Mouse (Mus musculus) ES-E14 (cell line): ENCODE measurements around the gene F8a. TPM values are rescaled to one million over a fixed set of nuclear protein-coding genes. Genes with fewer than 3 reads are reported as not detected.
"Not testable (repeated sequence)": the region's sequence is repeated elsewhere in the genome, so short reads cannot be mapped to it uniquely, and the experiment has no call there.

ENCODE experiments used
- DNase-seq: peaks from one replicate; pipeline ENCODE4 v3.0.0-alpha.2; 2013; ENCODE audit warnings: low read depth, low spot score
- H3K27ac ChIP-seq: 2 replicates; pipeline ENCODE4 v1.5.1; 2012; ENCODE audit warnings: low read depth, mild to moderate bottlenecking, low read length, moderate library complexity, mixed read lengths; ENCODE audit not compliant: poor library complexity, insufficient read depth, severe bottlenecking
- H3K36me3 ChIP-seq: 2 replicates; pipeline ENCODE4 v1.6.1; 2012; ENCODE audit warnings: mild to moderate bottlenecking, low read length, moderate library complexity, mixed read lengths; ENCODE audit not compliant: control insufficient read depth, poor library complexity, insufficient read depth, severe bottlenecking
- H3K4me1 ChIP-seq, 2 experiments: fragments of 150-350 bp in 1 of 2; sonication (generic) in 1 of 2; 2 replicates each; pipeline ENCODE4 v1.6.1; 2012; ENCODE audit warnings: low read length in 2 of 2, mild to moderate bottlenecking in 1 of 2, mixed read lengths in 1 of 2; ENCODE audit not compliant: control insufficient read depth in 2 of 2, insufficient read depth in 2 of 2, poor library complexity in 1 of 2
- H3K4me3 ChIP-seq, 2 experiments: fragments of 150-350 bp in 1 of 2; sonication (generic) in 1 of 2; 2 replicates each; pipeline ENCODE4 v1.5.1; 2012; ENCODE audit warnings: low read length in 2 of 2, low read depth in 1 of 2, mild to moderate bottlenecking in 1 of 2, mixed read lengths in 1 of 2; ENCODE audit not compliant: insufficient read depth in 1 of 2, poor library complexity in 1 of 2, severe bottlenecking in 1 of 2
- H3K9ac ChIP-seq: 2 replicates; pipeline ENCODE4 v1.6.1; 2012; ENCODE audit warnings: low read depth, mild to moderate bottlenecking, low read length, mixed read lengths; ENCODE audit not compliant: poor library complexity, insufficient read depth, severe bottlenecking
- H3K9me3 ChIP-seq: fragments of 150-350 bp; sonication (generic); 2 replicates; pipeline ENCODE4 v1.6.1; 2012; ENCODE audit warnings: low read depth, mild to moderate bottlenecking, low read length; ENCODE audit not compliant: control insufficient read depth, insufficient read depth
- ZC3H11A ChIP-seq: IDR thresholded peaks from 2 replicates; pipeline ENCODE4 v1.6.1; 2012; ENCODE audit warnings: low read depth, mild to moderate bottlenecking, inconsistent platforms, low read length, borderline replicate concordance
- in situ Hi-C, 2 experiments: fragments of 600-800 bp; cut with MboI; formaldehyde crosslinking; loops; one replicate each; pipeline ENCODE4 v1.15.1; 2025; ENCODE audit warnings: low sequenced_read_pairs in 2 of 2, inconsistent platforms in 1 of 2; ENCODE audit not compliant: unreplicated experiment in 2 of 2
- total RNA-seq: library from RNA; depleted of rRNA; stranded (reverse); fragments of 300-350 nt; gene quantifications from 2 replicates; pipeline ENCODE4 v1.2.3, GENCODE M21; 2012; rRNA removed

The F8a gene
- total RNA-seq, 1 experiment: 2.6 TPM

DNA sequence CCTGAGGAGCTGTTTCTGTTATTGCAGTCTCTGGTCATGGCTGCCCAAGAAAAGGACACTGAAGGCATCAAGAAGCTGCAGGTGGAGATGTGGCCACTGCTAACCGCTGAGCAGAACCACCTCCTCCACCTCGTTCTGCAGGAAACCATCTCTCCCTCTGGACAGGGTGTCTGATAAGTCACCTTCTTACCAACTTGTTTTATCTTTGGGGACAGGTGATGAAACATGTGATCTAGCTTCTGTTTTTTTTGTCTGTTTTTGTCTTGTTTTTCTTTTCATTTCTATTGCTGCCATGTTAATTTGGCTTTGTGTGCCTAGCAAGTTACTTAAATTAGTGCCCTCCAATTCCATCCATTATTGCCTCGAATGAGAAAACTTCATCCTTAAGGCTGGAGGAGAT lies 1.2 kb downstream of the F8a start:
- TF ChIP-seq ZC3H11A: no peak
- Histone ChIP-seq H3K27ac (no peak overlapping the region), H3K9ac (no peak overlapping the region), H3K4me3 (peak overlapping the region in 1 of 2 experiments; percentile 69; a peak in 3 of 4 replicates), H3K9me3 (no peaks in the 10 kb centered on the region), H3K36me3 (no peaks in the 10 kb centered on the region), H3K4me1 (no peaks in the 10 kb centered on the region)
- DNase-seq: no peak
- in situ Hi-C loops: no loop called here

DNA sequence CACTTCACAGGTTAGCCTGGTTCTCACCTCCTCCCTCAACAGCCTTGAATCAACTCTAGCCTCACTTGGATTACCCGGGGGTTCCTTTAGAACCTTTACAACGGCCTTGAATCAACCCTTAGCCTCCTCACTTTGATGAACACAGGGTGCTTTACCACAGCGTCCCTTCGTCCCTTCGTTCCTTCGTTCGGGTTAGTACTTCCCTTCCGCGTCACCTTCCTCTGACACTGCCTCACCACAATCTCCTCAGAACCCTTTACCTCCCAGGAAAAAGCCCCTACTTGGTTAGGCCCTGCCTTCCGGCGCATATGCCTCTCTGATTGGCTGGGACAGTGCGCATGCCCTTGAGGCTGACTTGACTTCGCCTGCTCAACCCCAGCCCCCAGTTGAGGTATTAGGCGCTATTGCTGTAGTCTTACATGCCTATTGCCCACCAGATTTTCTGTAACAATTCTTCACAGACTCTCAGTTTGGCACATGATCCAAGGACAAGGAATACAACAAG lies 14.8 kb downstream of the F8a start, which contains the start of gene Xlr4c:
Gene Xlr4c, minus strand, starts transcription at position 310 of the 505 bp plus-strand sequence.
- DNase-seq, H3K9ac ChIP-seq, H3K36me3 ChIP-seq, in situ Hi-C loops, H3K27ac ChIP-seq, H3K4me1 ChIP-seq, H3K4me3 ChIP-seq, H3K9me3 ChIP-seq: not testable (repeated sequence)

DNA sequence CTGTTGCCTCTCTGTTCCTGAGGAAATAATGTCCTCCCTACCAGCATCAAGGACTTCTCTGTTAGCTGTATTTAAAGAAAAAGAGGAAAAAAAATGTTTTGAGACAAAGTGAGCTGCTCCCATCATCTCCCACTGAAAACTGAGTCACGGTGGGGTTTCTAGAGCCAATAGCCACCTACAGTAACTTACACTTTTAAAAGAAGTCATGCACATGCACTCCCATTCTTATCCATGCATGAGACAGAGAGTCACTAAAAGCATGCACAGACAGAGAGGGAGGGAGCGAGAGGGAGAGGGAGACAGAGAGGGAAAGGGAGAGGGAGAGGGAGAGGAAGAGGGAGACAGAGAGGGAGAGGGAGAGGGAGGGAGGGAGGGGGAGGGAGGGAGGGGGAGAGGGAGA lies 34.3 kb downstream of the F8a start:
- DNase-seq, H3K9ac ChIP-seq, H3K9me3 ChIP-seq, in situ Hi-C loops, H3K4me1 ChIP-seq, H3K27ac ChIP-seq, H3K36me3 ChIP-seq, H3K4me3 ChIP-seq: not testable (repeated sequence)

DNA sequence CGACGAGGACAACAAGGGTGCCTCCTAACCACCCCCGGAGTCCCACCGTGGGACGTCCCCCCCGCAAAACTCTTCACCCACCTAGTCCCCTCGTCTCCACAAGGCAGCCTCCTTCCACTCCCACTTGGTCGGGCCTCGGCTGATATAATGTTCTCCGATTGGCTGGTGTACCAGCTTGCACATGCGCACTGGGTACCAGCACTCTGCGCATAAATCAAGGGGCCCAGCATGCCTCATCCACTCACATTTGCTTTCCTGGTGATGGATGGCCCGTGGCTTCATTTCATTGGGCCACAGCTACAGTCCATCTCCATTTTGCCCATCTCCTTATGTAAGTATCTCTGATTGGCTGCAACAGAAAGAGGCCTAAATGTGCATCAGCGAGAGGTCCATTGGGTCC lies 37.2 kb downstream of the F8a start, which contains the start of gene Xlr3c:
Gene Xlr3c, minus strand, starts transcription at position 121 of the 400 bp plus-strand sequence.
- DNase-seq, in situ Hi-C loops, H3K4me1 ChIP-seq, H3K9me3 ChIP-seq, H3K27ac ChIP-seq, H3K36me3 ChIP-seq, H3K4me3 ChIP-seq, H3K9ac ChIP-seq: not testable (repeated sequence)

Other genes with a start within 250 kb of the F8a start
- 8.5 and 9.8 TPM in 2 replicates for gene Zfp185, start 241.0 kb upstream of the F8a start, total RNA-seq
- gene Pnma5, start 191.2 kb upstream of the F8a start, total RNA-seq: 36.5 and 40.7 TPM in 2 replicates
- gene Pnma3, start 163.5 kb upstream of the F8a start, total RNA-seq: 0.16 and 0.18 TPM in 2 replicates
- gene Xlr4a, start 145.8 kb upstream of the F8a start, total RNA-seq: 1.2 and 7.9 TPM in 2 replicates
- gene Xlr3a, start 131.2 kb upstream of the F8a start, total RNA-seq: 9.6 and 28.8 TPM in 2 replicates
- 0.32 and 1.7 TPM in 2 replicates for gene Gm14685, start 111.2 kb upstream of the F8a start, total RNA-seq
- gene Xlr5b, start 79.5 kb upstream of the F8a start, total RNA-seq: 0.37 and 3.9 TPM in 2 replicates
- 0.21 and 0.58 TPM in 2 replicates for gene DXBay18, start 78.8 kb upstream of the F8a start, total RNA-seq
- not detected in 2 replicates for gene Spin2d, start 51.3 kb upstream of the F8a start, total RNA-seq
- gene Xlr3b, start 36.1 kb upstream of the F8a start, total RNA-seq: 4.0 and 16.6 TPM in 2 replicates
- gene Xlr4b, start 14.0 kb upstream of the F8a start, total RNA-seq: 0.58 and 6.6 TPM in 2 replicates
- 0.90 and 7.6 TPM in 2 replicates for gene Xlr4c, start 14.8 kb downstream of the F8a start, total RNA-seq
- gene Xlr3c, start 37.1 kb downstream of the F8a start, total RNA-seq: 1.4 and 8.9 TPM in 2 replicates
- 0.42 and 7.0 TPM in 2 replicates for gene Xlr5a, start 64.7 kb downstream of the F8a start, total RNA-seq
- gene Xlr5c, start 64.7 kb downstream of the F8a start, total RNA-seq: 0.42 and 7.1 TPM in 2 replicates
- gene Gm45015, start 108.5 kb downstream of the F8a start, total RNA-seq: not detected in 2 replicates
- 12.4 and 12.6 TPM in 2 replicates for gene Zfp275, start 114.3 kb downstream of the F8a start, total RNA-seq
- 6.2 and 15.6 TPM in 2 replicates for gene Gm18336, start 170.4 kb downstream of the F8a start, total RNA-seq
- gene Zfp92, start 182.8 kb downstream of the F8a start, total RNA-seq: 0.04 and 0.05 TPM in 2 replicates
- gene Trex2, start 207.1 kb downstream of the F8a start, total RNA-seq: 0.27 and 0.37 TPM in 2 replicates
- 29.4 and 31.1 TPM in 2 replicates for gene Haus7, start 230.8 kb downstream of the F8a start, total RNA-seq